Mouse (Mus musculus) cortical plate, adult 2 months (tissue): ENCODE measurements around the gene Arhgef38. TPM values are rescaled to one million over a fixed set of nuclear protein-coding genes. Genes with fewer than 3 reads are reported as not detected.

Experiments
- H3K27ac ChIP-seq: fragments of 200-500 bp; 2 replicates; pipeline ENCODE4 v1.5.1; 2012; ENCODE audit warnings: low read length, control low read depth, inconsistent platforms; ENCODE audit not compliant: insufficient read depth
- H3K4me1 ChIP-seq: fragments of 200-500 bp; 2 replicates; pipeline ENCODE4 v1.6.1; 2011; ENCODE audit warnings: low read length; ENCODE audit not compliant: control insufficient read depth, insufficient read depth
- H3K4me3 ChIP-seq: fragments of 200-500 bp; 2 replicates; pipeline ENCODE4 v1.5.1; 2011; ENCODE audit warnings: mild to moderate bottlenecking, low read length, control low read depth; ENCODE audit not compliant: insufficient read depth
- CTCF ChIP-seq: fragments of 200-500 bp; IDR thresholded peaks from 2 replicates; pipeline ENCODE4 v1.5.1; 2011; ENCODE audit warnings: mild to moderate bottlenecking, control low read depth, low read length; ENCODE audit not compliant: insufficient read depth; ENCODE audit errors: extremely low read depth
- POLR2A ChIP-seq: fragments of 200-500 bp; IDR thresholded peaks from 2 replicates; pipeline ENCODE4 v1.6.1; 2011; ENCODE audit warnings: mild to moderate bottlenecking, low read length, control low read depth; ENCODE audit not compliant: insufficient read depth; ENCODE audit errors: extremely low read depth
- polyA plus RNA-seq: library from polyadenylated mRNA; depleted of rRNA; stranded (reverse); fragments of >200 nt; gene quantifications from 2 replicates; pipeline ENCODE4 v1.2.3, GENCODE M21; 2012; rRNA removed

Arhgef38 gene
- polyA plus RNA-seq, 1 experiment: not detected

DNA sequence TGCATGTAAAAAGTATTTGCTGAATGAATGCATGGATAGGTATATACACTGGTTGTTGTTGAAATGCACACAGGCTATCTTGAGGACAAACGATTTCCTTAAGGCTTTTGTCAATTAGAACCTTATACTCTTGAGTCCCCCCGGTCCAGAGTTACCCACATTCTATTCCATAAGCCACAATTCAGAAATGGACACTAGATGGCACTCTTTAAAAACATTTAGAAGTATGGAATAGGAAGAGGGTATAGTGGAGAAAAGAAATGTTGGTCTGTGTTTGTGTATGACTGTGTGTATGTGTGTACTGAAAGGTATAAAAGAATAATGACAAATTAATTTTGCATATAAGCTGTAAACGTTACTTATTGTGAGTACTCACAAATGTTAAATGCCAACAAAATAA lies 148.9 kb downstream of the Arhgef38 start:
- TF ChIP-seq CTCF: 0 out of 2 replicates have a peak, but pooled peaks have one; percentile 7
- TF ChIP-seq POLR2A: no peak
- H3K4me3 ChIP-seq: no peak overlapping the region

GRCm38 (mm10) chr3:133082736-133083135 lies 152.0 kb downstream of the Arhgef38 start:
- TF ChIP-seq CTCF: no peak
- no peak for TF ChIP-seq POLR2A
- Histone ChIP-seq H3K27ac (no peak overlapping the region), H3K4me1 (no peaks in the 10 kb centered on the region), H3K4me3 (no peak overlapping the region)

More for the DNA sequence above, 148.9 kb downstream of the Arhgef38 start:
- Histone ChIP-seq H3K27ac (no peak overlapping the region), H3K4me1 (no peaks in the 10 kb centered on the region)

GRCm38 (mm10) chr3:133075560-133075959 lies 159.2 kb downstream of the Arhgef38 start:
- Histone ChIP-seq H3K4me3 (no peak overlapping the region), H3K27ac (no peak overlapping the region), H3K4me1 (no peaks in the 10 kb centered on the region)
- TF ChIP-seq POLR2A: no peak
- no peak for TF ChIP-seq CTCF

Other genes starting within 250 kb of the Arhgef38 start
- gene Ints12, start 143.1 kb downstream of the Arhgef38 start, polyA plus RNA-seq: 7.4 and 7.9 TPM in 2 replicates
- gene Gstcd, start 142.9 kb downstream of the Arhgef38 start, polyA plus RNA-seq: 3.7 and 4.0 TPM in 2 replicates
- gene Ppa2, start 75.2 kb upstream of the Arhgef38 start, polyA plus RNA-seq: 69.4 and 71.1 TPM in 2 replicates